Mouse (Mus musculus): ENCODE results near the gene Adamts6. TPM values are rescaled to one million over a fixed set of nuclear protein-coding genes. Genes with fewer than 3 reads are reported as not detected.

The Adamts6 gene
- total RNA-seq, 1 experiment from 2014 or later = 7.8 TPM

DNA sequence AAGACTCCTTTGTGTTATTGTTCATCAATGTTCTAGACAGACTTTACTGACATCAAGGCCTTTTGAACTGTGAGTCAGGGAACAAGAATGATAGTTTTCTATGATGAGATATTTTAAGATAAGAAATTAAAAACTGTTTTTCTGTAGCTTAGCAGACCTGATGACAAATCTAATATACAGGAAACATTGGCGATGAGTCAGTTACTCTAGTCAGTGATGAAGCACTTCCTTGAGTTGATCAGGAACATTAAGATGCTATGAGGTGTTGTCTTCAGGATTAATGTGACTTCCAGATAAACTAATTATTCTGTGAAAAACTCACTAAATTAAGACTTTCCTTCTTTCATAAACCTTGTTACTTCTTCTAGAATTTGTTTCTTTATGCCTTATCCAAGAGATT, 160.7 kb downstream of the Adamts6 start:
- ATAC-seq (replicated peaks; ENCODE audit: insufficient number of reproducible peaks, low FRiP score, low TSS enrichment, poor library complexity, severe bottlenecking) = no peak

DNA sequence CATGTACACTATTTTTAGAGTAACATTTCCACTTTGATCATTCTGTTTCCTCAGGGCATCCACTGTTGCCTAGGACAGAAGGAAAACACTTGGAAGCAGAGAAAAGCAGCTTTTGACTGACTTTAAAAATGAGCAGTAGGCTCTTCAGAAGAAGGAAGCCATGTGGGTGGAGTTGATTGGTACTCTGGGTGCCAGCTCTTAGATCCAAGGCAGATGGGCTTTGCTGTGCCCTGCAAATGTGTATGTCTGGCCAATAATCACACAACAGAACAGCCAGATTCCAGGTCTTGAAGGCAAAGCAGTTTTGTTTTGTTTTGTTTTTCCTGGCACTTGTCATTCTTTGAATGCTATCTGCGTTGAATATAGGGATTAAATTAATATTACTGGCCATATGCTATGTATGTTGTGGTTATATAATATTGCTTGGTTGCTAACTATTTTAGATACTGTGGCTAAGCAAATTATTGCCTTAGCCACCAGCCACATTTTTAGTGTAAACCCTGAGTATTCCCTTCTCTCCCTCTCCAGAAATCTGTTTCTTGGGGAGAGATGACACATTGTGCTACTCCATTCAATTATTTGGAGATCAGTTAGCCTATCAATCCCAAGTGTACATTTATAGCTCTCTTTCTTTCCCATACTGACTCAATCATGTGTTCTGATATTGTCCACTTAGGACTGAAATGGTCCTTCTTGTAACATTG, 165.8 kb downstream of the Adamts6 start:
- no peak for ATAC-seq (replicated peaks; ENCODE audit: insufficient number of reproducible peaks, low FRiP score, low TSS enrichment, poor library complexity, severe bottlenecking)

DNA sequence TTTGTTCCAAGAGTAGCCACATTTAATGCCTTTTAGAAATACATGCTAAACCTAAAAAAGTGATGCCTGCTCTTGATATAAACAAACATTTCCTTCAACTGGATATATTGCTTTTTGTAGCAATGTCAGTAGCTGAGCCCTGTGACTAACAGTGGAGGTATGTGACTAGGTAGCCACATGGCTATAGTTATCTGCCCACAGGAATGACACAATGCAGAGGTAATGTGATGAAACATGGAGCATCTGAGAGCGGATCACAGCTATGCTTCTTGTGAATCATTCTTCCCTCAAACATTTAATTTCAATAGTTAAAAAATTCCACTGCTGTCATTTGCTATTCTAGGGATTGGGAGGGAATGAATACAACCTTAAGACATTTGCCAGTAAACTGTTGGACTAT, 172.7 kb downstream of the Adamts6 start:
- ATAC-seq (replicated peaks; ENCODE audit: insufficient number of reproducible peaks, low FRiP score, low TSS enrichment, poor library complexity, severe bottlenecking) = no peak

DNA sequence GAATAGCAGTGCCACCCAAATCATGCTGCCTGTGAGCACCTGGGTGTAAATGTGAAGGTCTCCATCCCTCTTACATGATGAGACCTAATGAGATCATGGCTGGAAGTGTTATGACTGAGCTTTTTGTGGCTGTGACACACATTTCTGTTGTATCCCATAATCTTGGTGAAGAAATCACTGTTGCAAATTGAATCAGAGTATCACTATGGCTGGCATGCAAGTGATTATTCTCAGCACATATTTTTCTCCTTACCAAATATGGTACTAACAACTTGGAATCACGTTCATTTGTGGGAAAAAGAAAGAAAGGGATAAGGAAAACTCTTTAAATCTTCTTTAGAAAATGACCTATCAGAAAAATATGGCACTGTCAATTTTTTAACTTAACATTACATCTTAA, 180.4 kb downstream of the Adamts6 start:
- ATAC-seq (replicated peaks; ENCODE audit: insufficient number of reproducible peaks, low FRiP score, low TSS enrichment, poor library complexity, severe bottlenecking) = no peak

DNA sequence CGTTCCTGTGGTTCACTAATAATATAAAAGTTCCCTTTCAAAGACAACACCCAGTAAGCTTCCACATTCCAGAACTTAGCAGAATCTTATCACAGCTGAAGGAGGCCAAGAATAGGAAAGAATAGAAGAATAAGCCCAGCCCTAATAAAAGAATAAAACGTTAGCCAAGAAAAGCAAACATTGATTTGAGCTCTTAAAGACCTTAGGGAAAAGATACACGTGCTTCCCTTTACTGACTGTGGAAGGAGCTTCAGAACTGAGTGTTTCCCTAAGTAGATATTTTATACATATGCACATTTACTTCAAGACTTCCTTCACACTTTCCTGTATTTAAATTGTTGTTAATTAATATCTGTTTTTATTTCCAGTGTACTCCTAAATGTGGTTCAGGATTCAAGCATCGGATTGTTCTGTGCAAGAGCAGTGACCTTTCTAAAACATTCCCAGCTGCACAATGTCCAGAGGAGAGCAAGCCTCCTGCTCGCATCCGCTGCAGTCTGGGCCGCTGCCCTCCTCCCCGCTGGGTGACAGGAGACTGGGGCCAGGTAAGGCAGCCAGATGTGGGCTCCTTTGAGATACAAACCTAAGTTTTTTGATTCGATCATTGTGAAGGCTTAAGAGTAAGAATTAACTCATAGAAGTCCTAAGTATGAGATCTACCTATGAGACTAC, 188.8 kb downstream of the Adamts6 start:
- ATAC-seq (replicated peaks; ENCODE audit: insufficient number of reproducible peaks, low FRiP score, low TSS enrichment, poor library complexity, severe bottlenecking) = no peak

DNA sequence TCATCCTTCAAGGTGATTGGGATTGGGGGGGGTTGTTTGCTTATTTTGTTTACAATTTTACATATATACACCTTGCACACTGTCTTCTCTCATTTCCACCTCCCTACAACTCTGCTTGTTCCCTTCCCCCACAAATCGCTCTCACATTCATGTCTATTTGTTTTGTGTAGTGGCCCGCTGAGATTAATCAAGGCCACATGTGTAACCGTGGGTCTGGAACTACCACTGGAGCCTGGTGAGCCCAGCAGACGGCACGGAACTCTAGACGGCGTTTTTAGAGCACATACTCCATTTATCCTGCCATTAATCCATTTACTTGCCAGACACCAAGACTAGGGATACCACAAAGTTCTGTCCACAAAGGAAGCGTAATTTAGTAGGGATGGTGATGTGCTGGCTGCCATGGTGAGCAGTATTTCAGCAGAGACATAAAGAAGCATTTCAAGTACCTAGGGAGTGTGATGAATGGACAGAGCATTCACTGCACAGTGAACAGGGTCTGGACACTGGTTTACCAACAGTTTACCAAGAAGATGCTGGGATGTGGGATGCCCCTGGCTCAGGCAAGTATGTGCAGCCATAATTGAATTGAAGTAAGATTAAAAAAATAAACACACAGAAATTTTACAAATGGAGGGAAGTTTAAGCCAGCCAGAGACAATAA, 194.9 kb downstream of the Adamts6 start:
- ATAC-seq (replicated peaks; ENCODE audit: insufficient number of reproducible peaks, low FRiP score, low TSS enrichment, poor library complexity, severe bottlenecking) = no peak

DNA sequence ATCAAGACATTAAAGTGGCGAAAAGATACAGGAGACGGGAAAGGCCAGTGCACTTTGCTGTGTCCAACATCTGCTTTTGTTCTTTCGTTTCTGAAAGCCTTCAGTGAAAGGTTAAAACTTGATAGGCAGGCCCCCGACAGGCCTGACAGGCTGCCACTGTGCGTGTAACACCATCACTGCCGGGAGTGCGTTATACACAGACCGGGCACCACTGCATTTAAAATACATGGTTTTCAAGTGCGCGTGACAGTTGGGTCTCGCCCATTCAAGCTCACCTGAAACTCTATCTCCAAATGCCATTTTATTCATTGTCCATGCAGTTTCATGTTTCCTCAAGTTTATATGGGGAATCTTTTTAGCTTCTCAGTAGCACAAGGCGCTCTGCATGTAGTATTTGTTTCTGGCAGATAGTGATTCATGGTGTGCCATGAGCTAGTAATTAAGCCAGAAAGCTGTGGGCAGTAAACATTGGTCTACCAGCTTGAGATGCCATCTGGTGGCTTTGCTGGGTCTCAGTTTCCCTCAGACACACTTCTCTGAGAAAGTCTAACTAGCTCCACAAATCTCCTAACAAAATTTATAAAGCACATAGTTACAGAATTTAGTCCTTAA, 195.6 kb downstream of the Adamts6 start:
- ATAC-seq (replicated peaks; ENCODE audit: insufficient number of reproducible peaks, low FRiP score, low TSS enrichment, poor library complexity, severe bottlenecking) = no peak

DNA sequence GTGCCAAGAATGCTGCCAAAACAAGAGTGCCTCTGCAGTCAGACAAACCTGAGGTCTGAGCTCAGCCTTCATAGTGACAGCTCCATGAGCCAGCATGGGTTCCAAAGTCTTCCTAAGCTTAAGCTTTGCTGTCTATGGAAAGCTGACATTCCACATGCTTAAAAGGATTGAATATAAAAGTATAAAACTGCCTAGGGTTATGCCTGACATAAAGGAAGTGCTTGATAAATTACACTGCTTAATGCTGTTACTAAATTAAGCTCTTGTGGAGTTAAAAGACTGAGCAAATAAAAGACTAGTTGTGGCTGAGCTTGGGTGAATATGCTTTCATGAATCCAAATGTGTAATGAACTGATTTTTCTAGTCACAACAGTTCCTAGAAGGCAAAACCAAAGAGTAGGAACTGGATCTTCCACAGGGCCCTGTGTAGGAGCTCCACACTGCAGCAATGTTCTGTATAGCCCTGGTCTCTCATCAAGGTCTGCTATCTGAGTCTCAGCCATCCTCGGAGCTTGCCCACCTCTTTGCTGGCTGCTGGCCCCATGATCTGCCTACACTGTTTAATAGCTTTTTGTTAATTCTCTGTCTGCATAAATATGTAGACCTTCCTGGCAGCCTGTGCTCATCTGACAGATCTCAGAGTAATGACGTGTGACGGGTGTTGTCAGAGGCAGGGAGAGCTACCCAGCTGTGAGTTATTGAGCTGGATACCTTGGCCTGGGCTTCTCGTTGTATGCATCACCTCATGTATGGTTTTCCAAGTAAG, 203.6 kb downstream of the Adamts6 start:
- ATAC-seq (replicated peaks; ENCODE audit: insufficient number of reproducible peaks, low FRiP score, low TSS enrichment, poor library complexity, severe bottlenecking) = no peak

DNA sequence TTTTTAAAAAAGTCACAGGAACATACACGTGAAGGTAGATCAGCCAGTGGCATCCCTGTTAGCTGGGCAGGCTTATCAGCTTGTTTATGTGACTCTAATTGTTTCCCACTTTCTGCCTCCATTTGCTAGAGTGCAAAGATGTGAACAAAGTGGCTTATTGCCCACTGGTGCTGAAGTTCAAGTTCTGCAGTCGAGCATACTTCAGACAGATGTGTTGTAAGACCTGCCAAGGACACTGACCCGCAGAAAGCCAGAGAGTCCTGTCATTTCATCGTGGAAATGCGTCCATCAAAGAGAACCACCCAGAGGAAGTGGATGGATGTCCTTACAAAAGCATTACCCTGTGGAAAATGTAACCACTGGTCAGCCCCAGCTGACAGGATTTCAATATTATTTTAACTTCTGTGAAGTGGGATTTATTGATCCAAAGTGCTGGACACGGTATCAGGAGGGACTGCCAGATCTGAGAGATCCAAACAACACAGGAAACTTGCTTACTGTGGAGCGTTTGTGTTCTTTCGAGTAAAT, 205.9 kb downstream of the Adamts6 start:
- no peak for ATAC-seq (replicated peaks; ENCODE audit: insufficient number of reproducible peaks, low FRiP score, low TSS enrichment, poor library complexity, severe bottlenecking)

DNA sequence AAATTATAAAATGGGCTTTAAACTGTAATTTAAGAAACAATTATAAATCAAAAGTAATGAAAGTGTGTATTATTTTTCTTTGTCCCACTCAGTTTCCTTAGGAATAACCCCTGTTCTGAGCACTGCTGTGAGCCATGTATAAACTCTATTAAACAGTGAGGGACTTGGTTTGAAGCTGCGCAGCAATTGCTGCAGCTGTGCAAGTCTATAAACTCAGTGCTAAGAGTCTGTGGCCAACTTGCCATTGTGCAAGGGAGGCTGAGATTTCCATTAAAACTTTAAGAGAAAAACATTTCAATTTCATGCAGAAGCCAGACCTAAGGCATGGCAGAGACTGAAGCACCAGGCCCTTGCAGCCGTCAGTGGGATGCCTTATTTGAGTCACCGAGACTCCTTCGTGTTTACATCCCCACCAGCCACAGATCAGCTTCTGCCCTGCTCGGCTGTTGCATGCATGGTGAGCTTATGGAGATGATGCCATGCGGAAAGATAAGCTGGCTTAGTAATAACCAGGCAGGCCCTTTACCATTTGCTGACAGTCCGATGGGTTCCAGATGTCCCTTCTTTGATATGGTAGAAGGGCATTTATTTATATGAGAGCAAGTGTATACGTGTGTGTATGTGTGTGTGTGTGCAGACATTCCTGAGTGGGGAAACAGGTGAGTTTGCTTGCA, 206.7 kb downstream of the Adamts6 start:
- ATAC-seq (replicated peaks; ENCODE audit: insufficient number of reproducible peaks, low FRiP score, low TSS enrichment, poor library complexity, severe bottlenecking) = no peak

DNA sequence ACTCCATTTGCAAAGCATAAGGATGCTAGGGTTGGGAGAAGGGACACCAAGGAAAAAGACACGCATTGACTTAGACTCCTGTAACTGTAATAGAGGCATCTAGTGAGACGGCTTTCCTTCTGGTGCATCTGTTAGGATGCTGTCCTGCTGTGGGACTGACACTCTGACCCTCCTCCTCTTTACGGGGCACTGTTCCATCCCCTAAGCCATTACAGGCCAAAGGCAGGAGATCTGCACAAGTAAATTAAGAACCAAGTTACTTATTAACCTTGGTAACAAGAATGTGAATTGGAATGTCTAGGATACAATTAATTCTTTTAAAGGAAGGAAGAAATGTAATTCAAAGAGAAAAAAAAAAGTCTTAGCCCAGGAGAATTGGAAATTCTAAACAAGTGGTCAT, 210.0 kb downstream of the Adamts6 start:
- ATAC-seq (replicated peaks; ENCODE audit: insufficient number of reproducible peaks, low FRiP score, low TSS enrichment, poor library complexity, severe bottlenecking) = no peak

DNA sequence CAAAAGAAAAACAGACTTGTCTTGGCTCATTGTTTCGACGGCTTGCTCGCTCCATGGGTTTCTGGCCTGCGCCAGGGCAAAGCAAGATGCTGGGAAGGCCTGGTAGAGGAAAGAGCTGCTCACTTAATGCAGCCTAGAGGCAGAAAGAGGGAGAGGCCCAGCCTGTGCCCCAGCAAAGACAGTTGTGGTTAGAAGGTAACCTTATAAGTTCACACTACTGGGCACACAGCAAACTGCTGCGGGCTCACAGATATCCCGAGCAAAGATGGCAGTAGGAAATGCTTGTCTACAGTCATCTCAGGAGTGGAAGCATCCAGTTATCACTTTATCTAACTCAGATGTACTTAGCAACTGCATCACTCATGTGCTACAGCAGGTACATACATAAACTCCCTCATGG, 211.0 kb downstream of the Adamts6 start:
- no peak for ATAC-seq (replicated peaks; ENCODE audit: insufficient number of reproducible peaks, low FRiP score, low TSS enrichment, poor library complexity, severe bottlenecking)

DNA sequence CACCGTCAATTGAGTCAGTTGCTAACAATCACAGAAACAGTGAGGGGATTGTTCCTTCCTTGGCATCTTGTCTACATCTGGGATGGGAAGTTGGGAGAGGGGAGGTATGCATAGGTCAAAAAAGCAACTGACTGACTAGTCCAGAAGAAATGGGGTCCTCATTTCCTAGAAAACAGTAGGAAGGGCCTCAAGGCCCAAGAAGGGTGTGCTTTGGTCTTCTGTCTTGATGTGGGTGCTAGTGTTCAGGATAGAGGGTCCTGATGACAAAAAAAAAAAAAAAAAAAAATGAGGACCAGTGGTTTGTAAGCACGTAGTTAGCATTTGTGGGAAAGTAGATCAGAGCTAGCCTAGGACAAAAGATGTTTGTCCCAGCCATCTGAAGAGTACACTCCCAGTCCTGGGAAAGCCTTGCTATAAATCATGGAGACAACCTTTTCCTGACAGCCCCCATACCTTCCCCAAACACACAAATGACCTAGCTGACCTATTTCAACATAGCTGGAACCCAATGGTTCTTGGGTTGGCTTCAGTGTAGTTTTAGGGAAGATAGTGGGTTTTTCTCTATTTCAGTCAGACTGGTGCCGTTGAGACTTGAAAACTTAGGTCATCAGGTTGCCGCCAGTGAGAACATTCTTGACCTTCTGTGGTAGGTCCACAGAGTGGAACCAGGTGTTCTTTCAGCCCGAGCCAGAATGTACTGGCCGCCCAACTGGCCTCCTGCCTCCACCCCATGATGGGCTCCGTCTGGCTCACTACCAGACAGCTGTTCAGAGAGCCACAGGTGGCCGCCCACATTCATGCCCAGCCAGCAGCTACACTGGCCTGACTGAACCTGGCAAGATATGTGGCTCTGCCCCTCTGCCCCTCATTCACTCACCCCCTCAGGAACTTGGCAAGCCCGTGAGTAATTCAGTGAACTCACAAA, 211.7 kb downstream of the Adamts6 start:
- no peak for ATAC-seq (replicated peaks; ENCODE audit: insufficient number of reproducible peaks, low FRiP score, low TSS enrichment, poor library complexity, severe bottlenecking)

DNA sequence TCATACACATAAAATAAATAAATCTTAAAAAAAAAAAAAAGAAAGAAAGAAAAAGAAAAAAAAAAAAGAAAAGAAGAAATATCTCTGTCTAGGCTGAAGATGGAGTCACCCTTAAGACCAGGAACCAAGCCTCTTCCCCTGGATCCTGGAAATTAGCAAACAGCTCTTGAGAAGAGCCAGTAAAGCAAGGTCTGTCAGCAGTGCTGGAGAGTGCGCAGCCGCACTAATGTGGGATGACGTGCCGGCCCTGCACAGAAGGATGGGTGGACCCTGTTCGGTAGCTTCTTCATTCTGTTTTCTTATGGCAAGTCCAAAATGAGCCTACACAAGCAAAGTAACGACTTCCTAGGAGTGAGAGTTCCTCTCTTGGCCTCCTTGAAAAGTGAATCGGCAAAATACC, 214.8 kb downstream of the Adamts6 start:
- ATAC-seq (replicated peaks; ENCODE audit: insufficient number of reproducible peaks, low FRiP score, low TSS enrichment, poor library complexity, severe bottlenecking) = no peak

DNA sequence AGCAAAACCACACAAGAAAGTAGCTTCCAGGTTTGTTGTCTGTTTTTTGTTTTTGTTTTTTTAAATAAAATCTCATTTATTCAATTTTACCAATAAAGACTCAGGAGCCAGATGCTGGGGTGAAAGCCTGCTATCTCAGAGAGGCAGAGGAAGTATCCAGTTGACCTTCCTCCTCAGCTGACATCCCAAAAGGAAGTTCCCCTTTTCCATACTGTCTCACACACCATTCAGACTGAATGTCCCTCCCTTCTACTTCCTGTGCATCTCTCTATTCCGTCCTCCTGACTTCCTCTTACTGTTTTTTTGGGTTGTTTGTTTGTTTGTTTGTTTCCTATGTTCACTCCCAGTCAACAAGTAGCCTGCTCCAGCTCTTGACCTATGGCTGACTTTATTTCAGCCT, 216.4 kb downstream of the Adamts6 start:
- no peak for ATAC-seq (replicated peaks; ENCODE audit: insufficient number of reproducible peaks, low FRiP score, low TSS enrichment, poor library complexity, severe bottlenecking)

DNA sequence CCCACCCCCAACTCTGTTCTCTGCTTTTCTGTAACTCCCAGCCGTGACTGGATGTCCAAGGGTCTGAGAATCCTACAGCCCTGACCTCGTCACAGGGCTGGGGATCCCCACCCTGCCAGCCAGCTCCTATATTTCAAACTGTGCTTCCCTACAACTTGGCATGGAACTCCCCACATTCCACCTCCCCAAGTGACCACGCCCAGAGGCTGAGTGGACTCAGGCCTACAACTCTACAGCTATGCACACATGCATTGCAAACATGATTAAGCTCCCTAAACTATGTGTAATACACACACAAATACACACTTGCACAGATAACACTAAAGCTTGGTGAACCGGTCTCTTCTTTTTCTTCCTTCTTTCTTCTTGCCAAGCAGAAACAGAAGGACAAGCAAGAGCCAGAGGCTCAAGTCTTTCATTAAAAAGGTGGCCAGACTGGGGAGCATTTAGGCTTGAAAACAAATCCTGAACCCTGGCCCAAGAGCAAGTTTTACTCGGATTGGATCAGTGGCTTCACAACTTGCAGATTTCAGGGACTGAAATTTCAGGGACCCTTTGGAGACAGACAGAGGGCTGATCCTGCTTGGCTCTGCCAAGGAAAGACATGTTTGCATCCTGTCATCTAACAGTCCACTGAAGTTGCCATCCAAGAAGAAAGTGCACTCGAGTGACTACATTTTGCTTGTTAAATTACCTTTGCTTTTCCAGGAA, 218.7 kb downstream of the Adamts6 start:
- no peak for ATAC-seq (replicated peaks; ENCODE audit: insufficient number of reproducible peaks, low FRiP score, low TSS enrichment, poor library complexity, severe bottlenecking)

DNA sequence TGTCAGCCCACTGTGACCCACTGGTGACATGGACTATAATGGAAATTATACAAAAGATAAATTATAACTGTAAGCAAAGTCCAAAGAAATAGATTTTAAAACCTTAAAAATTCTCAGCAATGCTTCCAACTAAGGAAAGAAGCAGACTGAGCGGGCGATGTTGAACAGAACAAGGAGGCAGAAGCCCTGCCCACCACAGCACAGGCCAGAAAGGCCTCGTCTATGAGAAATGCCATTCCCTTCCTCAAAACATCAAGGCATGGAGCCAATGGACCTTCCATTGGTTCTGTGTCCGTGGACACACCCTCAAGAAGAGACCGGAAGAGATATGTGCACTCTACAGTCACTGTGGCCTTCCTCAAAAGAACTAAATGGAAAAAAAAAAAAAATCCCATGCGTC, 220.0 kb downstream of the Adamts6 start:
- no peak for ATAC-seq (replicated peaks; ENCODE audit: insufficient number of reproducible peaks, low FRiP score, low TSS enrichment, poor library complexity, severe bottlenecking)

All from monocyte, adult 5-6 weeks (primary cell).